Mouse (Mus musculus): ENCODE measurements around the gene Hoxd13.

DNA sequence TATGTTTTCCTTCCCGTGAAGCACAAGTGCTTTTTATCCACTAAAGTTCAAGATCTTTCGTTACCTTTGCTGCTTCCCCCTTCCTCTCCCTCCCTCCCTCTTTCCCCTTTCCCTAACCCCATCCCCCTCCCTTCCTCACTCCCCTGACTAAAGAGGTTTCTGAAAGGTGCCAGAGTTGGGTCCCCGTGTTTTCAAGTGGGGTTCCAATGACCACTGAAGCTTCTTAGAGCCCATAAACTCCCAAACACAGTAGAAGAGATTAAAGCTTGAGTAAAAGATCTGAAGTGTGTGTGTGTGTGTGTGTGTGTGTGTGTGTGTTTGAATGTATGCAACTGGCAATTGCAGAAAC is 1.1 kb downstream of the Hoxd13 start:
- TF ChIP-seq POLR2A (IDR thresholded peaks at IDR 0.05; ENCODE audit: control insufficient read depth, extremely low read depth, insufficient read depth, low read length, poor library complexity), result no peak
- no peak for TF ChIP-seq CTCF (IDR thresholded peaks at IDR 0.05; ENCODE audit: borderline replicate concordance, control insufficient read depth, extremely low read depth, insufficient read depth, low read length, poor library complexity)
